Mouse (Mus musculus) liver, embryonic 12.5 days (tissue): ENCODE results near the gene Glis1. TPM values are rescaled to one million over a fixed set of nuclear protein-coding genes. Genes with fewer than 3 reads are reported as not detected.

Experiments
- ATAC-seq: fragments of 200-750 bp; cut with Nextera tagmentation; 2 replicates; pipeline ENCODE4 v1.8.0; 2017; ENCODE audit warnings: moderate number of reproducible peaks, mild to moderate bottlenecking, moderate library complexity
- H3K27ac ChIP-seq: fragments of 300-500 bp; sonication (generic); 2 replicates; pipeline ENCODE4 v1.5.1; 2016; ENCODE audit warnings: mild to moderate bottlenecking
- H3K27me3 ChIP-seq: fragments of 300-500 bp; sonication (generic); replicated peaks from 2 replicates; pipeline ENCODE4 v1.6.1; 2016; ENCODE audit warnings: mild to moderate bottlenecking, moderate library complexity
- H3K36me3 ChIP-seq: fragments of 300-500 bp; sonication (generic); 2 replicates; pipeline ENCODE4 v1.6.1; 2016; ENCODE audit warnings: mild to moderate bottlenecking, moderate library complexity
- H3K4me1 ChIP-seq: fragments of 300-500 bp; sonication (generic); 2 replicates; pipeline ENCODE4 v1.6.1; 2016
- H3K4me2 ChIP-seq: fragments of 300-500 bp; sonication (generic); 2 replicates; pipeline ENCODE4 v1.6.1; 2016; ENCODE audit warnings: mild to moderate bottlenecking, moderate library complexity
- H3K4me3 ChIP-seq: fragments of 300-500 bp; sonication (generic); 2 replicates; pipeline ENCODE4 v1.5.1; 2016; ENCODE audit warnings: mild to moderate bottlenecking, moderate library complexity
- H3K9ac ChIP-seq: fragments of 300-500 bp; sonication (generic); 2 replicates; pipeline ENCODE4 v1.6.1; 2016; ENCODE audit warnings: mild to moderate bottlenecking, moderate library complexity
- H3K9me3 ChIP-seq: fragments of 300-500 bp; sonication (generic); replicated peaks from 2 replicates; pipeline ENCODE4 v1.6.1; 2016; ENCODE audit warnings: mild to moderate bottlenecking, moderate library complexity
- WGBS: fragments of 180-500 bp; shearing (Covaris S2); methylation state at CpG from one replicate; pipeline ENCODE4 v1.1.7; 2016; ENCODE audit not compliant: insufficient replicate concordance; 5-methylcytosine and 5-hydroxymethylcytosine counted together
- polyA plus RNA-seq: library from polyadenylated mRNA; unstranded; fragments of >200 nt; fragmentation: Nextera tagmentation; extraction: Ambion mirVana; gene quantifications from 2 replicates; pipeline ENCODE4 v1.2.1, GENCODE M21; 2016

Gene Glis1
- polyA plus RNA-seq, 1 experiment from 2014 or later, result 0.24 TPM

DNA sequence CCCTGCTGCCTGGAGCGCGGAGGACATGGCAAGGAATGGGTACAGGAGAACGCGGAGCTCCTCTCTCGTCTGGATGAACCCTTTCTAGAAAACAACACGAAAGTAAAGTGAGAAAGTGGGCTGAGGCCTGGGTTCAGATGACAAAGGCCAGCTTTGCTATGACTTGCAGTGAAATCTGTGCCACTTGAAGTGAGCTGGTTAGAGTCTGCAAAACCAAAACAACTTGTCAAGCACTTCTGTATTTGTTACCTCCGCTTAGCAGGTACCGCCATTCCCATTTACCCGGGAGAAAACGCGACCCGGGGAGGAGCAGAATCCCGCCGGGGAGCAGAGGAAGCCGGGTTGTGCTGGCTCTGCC lies 414 bp upstream of the Glis1 start:
- no peak for ATAC-seq
- no peaks in the 10 kb centered on the region for H3K36me3 ChIP-seq
- peaks cover 22% of the 10 kb centered on the region for H3K4me1 ChIP-seq
- peak overlapping the region; percentile 27; the same call in 1 of the 2 replicates for H3K9ac ChIP-seq
- H3K4me2 ChIP-seq, result peak overlapping the region; percentile 83
- H3K4me3 ChIP-seq, result peak overlapping the region; percentile 62
- no peak overlapping the region for H3K27ac ChIP-seq
- WGBS, result 7% methylated on average over 15 of the region's 15 CpGs
- H3K9me3 ChIP-seq, result no peaks in the 10 kb centered on the region
- peaks cover 74% of the 10 kb centered on the region for H3K27me3 ChIP-seq

- Histone ChIP-seq H3K4me2 (peak overlapping the region; percentile 83), H3K4me3 (peak overlapping the region; percentile 62), H3K27me3 (peaks cover 82% of the 10 kb centered on the region), H3K4me1 (peaks cover 22% of the 10 kb centered on the region), H3K9ac (no peak overlapping the region), H3K36me3 (no peaks in the 10 kb centered on the region), H3K9me3 (no peaks in the 10 kb centered on the region), H3K27ac (no peak overlapping the region)
- 3% methylated on average over 47 of the region's 47 CpGs for WGBS
- ATAC-seq, result no peak
Measured at GRCm38 (mm10) chr4:107435238-107435946, 1.0 kb downstream of the Glis1 start.

GRCm38 (mm10) chr4:107436476-107436875 lies 2.1 kb downstream of the Glis1 start:
- no peak overlapping the region for H3K4me3 ChIP-seq
- no peak overlapping the region for H3K9ac ChIP-seq
- no peaks in the 10 kb centered on the region for H3K36me3 ChIP-seq
- peaks cover 87% of the 10 kb centered on the region for H3K27me3 ChIP-seq
- WGBS, result 77% methylated on average over 7 of the region's 7 CpGs
- H3K4me2 ChIP-seq, result no peak overlapping the region
- no peak overlapping the region for H3K27ac ChIP-seq
- peaks cover 33% of the 10 kb centered on the region for H3K4me1 ChIP-seq
- no peak for ATAC-seq
- H3K9me3 ChIP-seq, result no peaks in the 10 kb centered on the region

- H3K27me3 ChIP-seq, result peaks cover 84% of the 10 kb centered on the region
- WGBS, result 82% methylated on average over 8 of the region's 8 CpGs
- peaks cover 39% of the 10 kb centered on the region for H3K4me1 ChIP-seq
Measured at GRCm38 (mm10) chr4:107438741-107439140, 4.3 kb downstream of the Glis1 start.

GRCm38 (mm10) chr4:107440306-107440705 lies 5.9 kb downstream of the Glis1 start:
- no peaks in the 10 kb centered on the region for H3K36me3 ChIP-seq
- peak overlapping the region; percentile 56 for H3K9ac ChIP-seq
- peak overlapping the region; percentile 65 for H3K4me2 ChIP-seq
- peak overlapping the region; percentile 47 for H3K4me3 ChIP-seq
- peaks cover 3% of the 10 kb centered on the region; the same call in 1 of the 2 replicates for H3K9me3 ChIP-seq
- ATAC-seq, result no peak
- H3K27me3 ChIP-seq, result peaks cover 84% of the 10 kb centered on the region
- peaks cover 24% of the 10 kb centered on the region for H3K4me1 ChIP-seq
- no peak overlapping the region for H3K27ac ChIP-seq
- 17% methylated on average over 13 of the region's 13 CpGs for WGBS

More at GRCm38 (mm10) chr4:107438741-107439140, 4.3 kb downstream of the Glis1 start:
- no peak for ATAC-seq
- Histone ChIP-seq H3K4me2 (no peak overlapping the region), H3K9ac (no peak overlapping the region), H3K9me3 (no peaks in the 10 kb centered on the region), H3K36me3 (no peaks in the 10 kb centered on the region), H3K4me3 (no peak overlapping the region), H3K27ac (no peak overlapping the region)

DNA sequence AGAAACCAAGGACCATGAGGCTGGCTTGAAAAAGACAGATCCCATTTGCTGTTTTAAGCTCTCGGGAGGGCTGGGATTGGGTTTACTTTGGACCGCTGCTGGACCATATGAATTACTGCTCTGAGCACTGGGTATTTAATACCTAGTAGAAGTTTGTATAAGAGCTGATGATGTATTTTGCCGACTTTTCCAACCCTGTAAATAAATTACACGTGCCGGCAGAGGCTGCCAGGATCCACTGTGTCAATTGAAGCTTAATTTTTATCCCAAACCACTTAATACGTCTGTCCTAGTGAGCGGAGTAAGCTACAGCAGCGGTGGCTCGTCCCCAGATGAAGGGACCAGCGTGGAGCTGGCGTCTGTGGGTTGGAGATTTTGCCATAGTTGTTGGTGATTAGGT lies 7.9 kb downstream of the Glis1 start:
- H3K4me1 ChIP-seq, result peaks cover 18% of the 10 kb centered on the region
- no peaks in the 10 kb centered on the region for H3K36me3 ChIP-seq
- H3K4me2 ChIP-seq, result no peak overlapping the region
- H3K9ac ChIP-seq, result no peak overlapping the region
- 75% methylated on average over 11 of the region's 11 CpGs for WGBS
- H3K9me3 ChIP-seq, result peaks cover 3% of the 10 kb centered on the region; the same call in 1 of the 2 replicates
- H3K27me3 ChIP-seq, result peaks cover 83% of the 10 kb centered on the region
- H3K27ac ChIP-seq, result no peak overlapping the region
- no peak for ATAC-seq
- no peak overlapping the region for H3K4me3 ChIP-seq

DNA sequence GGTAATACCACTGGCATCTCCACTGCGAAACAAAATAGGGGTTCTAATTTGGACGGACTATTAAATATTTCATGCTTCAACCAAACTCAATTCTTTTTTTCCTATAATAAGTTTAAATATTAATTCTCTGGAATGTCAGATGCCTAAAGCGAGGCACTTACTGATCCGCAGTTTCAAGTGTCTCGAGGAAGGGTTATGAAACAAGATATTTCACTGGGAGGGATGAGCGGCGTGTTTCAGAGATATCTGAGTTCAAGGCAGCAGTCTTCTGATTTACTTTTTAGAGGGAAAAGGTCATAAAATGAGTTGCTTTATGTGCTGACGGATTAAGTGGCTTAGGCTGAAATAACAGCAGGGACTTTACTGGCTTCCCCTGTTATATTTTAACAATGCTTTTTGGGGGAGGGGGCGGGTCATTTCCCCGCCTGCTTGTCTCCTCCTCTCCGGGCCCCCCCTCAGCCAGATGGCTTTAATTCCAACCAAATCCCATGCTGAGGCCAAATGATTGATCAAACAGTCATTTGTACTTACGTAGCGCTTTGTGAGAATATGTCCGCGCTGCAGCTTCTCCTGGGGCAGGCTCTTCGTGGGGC lies 8.6 kb downstream of the Glis1 start:
- H3K9me3 ChIP-seq, result peaks cover 3% of the 10 kb centered on the region; the same call in 1 of the 2 replicates
- peaks cover 80% of the 10 kb centered on the region for H3K27me3 ChIP-seq
- 76% methylated on average over 16 of the region's 16 CpGs for WGBS
- peaks cover 18% of the 10 kb centered on the region for H3K4me1 ChIP-seq
- no peak overlapping the region for H3K4me2 ChIP-seq
- H3K9ac ChIP-seq, result no peak overlapping the region
- ATAC-seq, result no peak
- H3K27ac ChIP-seq, result no peak overlapping the region
- no peaks in the 10 kb centered on the region for H3K36me3 ChIP-seq
- H3K4me3 ChIP-seq, result no peak overlapping the region

- no peak overlapping the region for H3K4me2 ChIP-seq
- 70% methylated on average over 11 of the region's 11 CpGs for WGBS
Measured at GRCm38 (mm10) chr4:107443621-107444020, 9.2 kb downstream of the Glis1 start.

GRCm38 (mm10) chr4:107448481-107448880 lies 14.1 kb downstream of the Glis1 start:
- no peak overlapping the region for H3K4me3 ChIP-seq
- H3K27me3 ChIP-seq, result peaks cover 66% of the 10 kb centered on the region
- H3K36me3 ChIP-seq, result no peaks in the 10 kb centered on the region
- H3K27ac ChIP-seq, result no peak overlapping the region
- peaks cover 3% of the 10 kb centered on the region; the same call in 1 of the 2 replicates for H3K9me3 ChIP-seq
- no peak overlapping the region for H3K9ac ChIP-seq
- no peak overlapping the region for H3K4me2 ChIP-seq
- WGBS, result 84% methylated on average over 6 of the region's 6 CpGs
- 0 out of 2 replicates have a peak, but pooled peaks cover 4% of the 10 kb centered on the region for H3K4me1 ChIP-seq
- no peak for ATAC-seq

More at GRCm38 (mm10) chr4:107443621-107444020, 9.2 kb downstream of the Glis1 start:
- no peak for ATAC-seq
- peaks cover 3% of the 10 kb centered on the region; the same call in 1 of the 2 replicates for H3K9me3 ChIP-seq
- H3K4me1 ChIP-seq, result peaks cover 18% of the 10 kb centered on the region
- H3K9ac ChIP-seq, result no peak overlapping the region
- H3K27me3 ChIP-seq, result peaks cover 75% of the 10 kb centered on the region
- no peaks in the 10 kb centered on the region for H3K36me3 ChIP-seq
- no peak overlapping the region for H3K4me3 ChIP-seq
- no peak overlapping the region for H3K27ac ChIP-seq

- H3K4me1 ChIP-seq, result 0 out of 2 replicates have a peak, but pooled peaks cover 7% of the 10 kb centered on the region
Measured at GRCm38 (mm10) chr4:107449519-107449918, 15.1 kb downstream of the Glis1 start.

DNA sequence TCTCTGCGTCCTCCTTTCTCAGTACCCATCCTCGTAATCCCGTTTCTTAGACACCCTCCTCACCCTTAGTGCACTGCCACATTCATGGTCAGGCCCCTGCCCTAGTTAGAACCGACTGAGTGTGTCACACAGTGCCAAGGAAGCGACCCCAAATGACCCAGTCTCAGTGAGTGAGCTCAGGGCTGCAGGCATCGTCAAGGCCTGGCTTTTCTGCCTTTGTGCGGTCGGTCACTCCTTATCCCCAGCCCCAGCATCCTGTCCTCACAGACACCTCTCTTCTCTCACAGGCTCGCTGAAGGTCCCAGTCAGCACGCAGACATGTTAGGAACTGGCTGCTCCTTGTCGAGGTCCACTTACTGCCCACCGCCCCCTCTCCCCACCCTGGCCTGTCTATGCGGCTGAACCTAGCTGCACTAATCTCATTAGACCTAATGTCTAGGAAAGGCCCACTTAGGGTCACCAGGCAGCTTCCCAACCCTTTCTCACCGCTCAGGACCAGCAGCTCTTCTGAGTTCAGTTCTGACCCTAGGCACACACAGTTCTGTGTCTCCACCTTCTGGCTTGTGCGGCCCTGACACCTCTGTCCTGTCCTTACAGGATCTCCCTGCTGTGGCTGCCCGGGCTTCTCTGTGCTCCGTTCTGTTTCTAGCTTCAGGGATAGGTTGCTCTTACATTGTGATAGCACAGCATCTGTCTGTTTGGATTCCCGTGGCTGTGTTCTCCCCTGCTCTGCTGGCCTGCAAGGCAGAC lies 18.1 kb downstream of the Glis1 start:
- Histone ChIP-seq H3K9ac (no peak overlapping the region), H3K4me1 (peaks cover 16% of the 10 kb centered on the region), H3K27ac (no peak overlapping the region), H3K36me3 (no peaks in the 10 kb centered on the region), H3K4me3 (no peak overlapping the region), H3K4me2 (no peak overlapping the region), H3K27me3 (peaks cover 29% of the 10 kb centered on the region), H3K9me3 (no peaks in the 10 kb centered on the region)
- 72% methylated on average over 18 of the region's 18 CpGs for WGBS
- ATAC-seq, result no peak

More at GRCm38 (mm10) chr4:107449519-107449918, 15.1 kb downstream of the Glis1 start:
- no peak overlapping the region for H3K4me2 ChIP-seq
- no peak overlapping the region for H3K4me3 ChIP-seq
- H3K36me3 ChIP-seq, result no peaks in the 10 kb centered on the region
- 73% methylated on average over 13 of the region's 13 CpGs for WGBS
- no peak for ATAC-seq
- H3K27me3 ChIP-seq, result peaks cover 56% of the 10 kb centered on the region
- no peak overlapping the region for H3K9ac ChIP-seq
- H3K9me3 ChIP-seq, result peaks cover 3% of the 10 kb centered on the region; the same call in 1 of the 2 replicates
- no peak overlapping the region for H3K27ac ChIP-seq
